Mouse (Mus musculus): ENCODE measurements around the gene Gramd1a. TPM values are rescaled to one million over a fixed set of nuclear protein-coding genes. Genes with fewer than 3 reads are reported as not detected.

Gene Gramd1a
- polyA plus RNA-seq, 1 experiment: 57.1 TPM

- no peaks in the 10 kb centered on the region for H3K27me3 ChIP-seq (replicated peaks; ENCODE audit: control insufficient read depth, insufficient read depth, low read length)
- H3K36me3 ChIP-seq (ENCODE audit: control insufficient read depth, insufficient read depth, low read length): no peaks in the 10 kb centered on the region
- no peak overlapping the region for H3K4me3 ChIP-seq (ENCODE audit: insufficient read depth, low read depth, low read length)
- TF ChIP-seq POLR2A (IDR thresholded peaks at IDR 0.05; ENCODE audit: low read depth, low read length): no peak
- TF ChIP-seq CTCF (conservative IDR thresholded peaks at IDR 0.05; ENCODE audit: insufficient read depth, insufficient read length, low read depth, low read length): no peak
- no peaks in the 10 kb centered on the region; the same call in 1 of the 2 replicates for H3K4me1 ChIP-seq (ENCODE audit: control insufficient read depth, insufficient read depth, low read length)
- no peak for DNase-seq
- no peak overlapping the region for H3K27ac ChIP-seq (ENCODE audit: insufficient read depth, low read depth, low read length)
- WGBS: 91% methylated on average over 16 of the region's 16 CpGs
These were observed 32.8 kb downstream of the Gramd1a start for GRCm38 (mm10) chr7:31122641-31123631.

GRCm38 (mm10) chr7:31119556-31119955 lies 36.1 kb downstream of the Gramd1a start:
- 85% methylated on average over 5 of the region's 5 CpGs for WGBS
- no peak overlapping the region for H3K4me3 ChIP-seq (ENCODE audit: insufficient read depth, low read depth, low read length)
- H3K36me3 ChIP-seq (ENCODE audit: control insufficient read depth, insufficient read depth, low read length): no peaks in the 10 kb centered on the region
- H3K27ac ChIP-seq (ENCODE audit: insufficient read depth, low read depth, low read length): no peak overlapping the region
- DNase-seq: no peak
- no peak for TF ChIP-seq POLR2A (IDR thresholded peaks at IDR 0.05; ENCODE audit: low read depth, low read length)
- TF ChIP-seq CTCF (conservative IDR thresholded peaks at IDR 0.05; ENCODE audit: insufficient read depth, insufficient read length, low read depth, low read length): no peak
- H3K27me3 ChIP-seq (replicated peaks; ENCODE audit: control insufficient read depth, insufficient read depth, low read length): no peaks in the 10 kb centered on the region
- H3K4me1 ChIP-seq (ENCODE audit: control insufficient read depth, insufficient read depth, low read length): peaks cover 10% of the 10 kb centered on the region

GRCm38 (mm10) chr7:31118486-31118885 lies 37.2 kb downstream of the Gramd1a start:
- Histone ChIP-seq H3K4me1 (ENCODE audit: control insufficient read depth, insufficient read depth, low read length) (peaks cover 13% of the 10 kb centered on the region), H3K4me3 (ENCODE audit: insufficient read depth, low read depth, low read length) (no peak overlapping the region), H3K27me3 (replicated peaks; ENCODE audit: control insufficient read depth, insufficient read depth, low read length) (no peaks in the 10 kb centered on the region), H3K36me3 (ENCODE audit: control insufficient read depth, insufficient read depth, low read length) (no peaks in the 10 kb centered on the region), H3K27ac (ENCODE audit: insufficient read depth, low read depth, low read length) (no peak overlapping the region)
- DNase-seq: peak; percentile 66
- TF ChIP-seq POLR2A (IDR thresholded peaks at IDR 0.05; ENCODE audit: low read depth, low read length): no peak
- TF ChIP-seq CTCF (conservative IDR thresholded peaks at IDR 0.05; ENCODE audit: insufficient read depth, insufficient read length, low read depth, low read length): no peak
- WGBS: 67% methylated on average over 7 of the region's 7 CpGs

- peaks cover 21% of the 10 kb centered on the region for H3K4me1 ChIP-seq (ENCODE audit: control insufficient read depth, insufficient read depth, low read length)
- DNase-seq: no peak
- 92% methylated on average over 11 of the region's 11 CpGs for WGBS
- TF ChIP-seq POLR2A (IDR thresholded peaks at IDR 0.05; ENCODE audit: low read depth, low read length) (no peak), CTCF (conservative IDR thresholded peaks at IDR 0.05; ENCODE audit: insufficient read depth, insufficient read length, low read depth, low read length) (no peak)
- H3K4me3 ChIP-seq (ENCODE audit: insufficient read depth, low read depth, low read length): no peak overlapping the region
- H3K27ac ChIP-seq (ENCODE audit: insufficient read depth, low read depth, low read length): no peak overlapping the region
- no peaks in the 10 kb centered on the region for H3K27me3 ChIP-seq (replicated peaks; ENCODE audit: control insufficient read depth, insufficient read depth, low read length)
- H3K36me3 ChIP-seq (ENCODE audit: control insufficient read depth, insufficient read depth, low read length): no peaks in the 10 kb centered on the region
These were observed 38.2 kb downstream of the Gramd1a start for GRCm38 (mm10) chr7:31117465-31117864.

- DNase-seq: no peak
- Histone ChIP-seq H3K4me1 (ENCODE audit: control insufficient read depth, insufficient read depth, low read length) (peaks cover 26% of the 10 kb centered on the region), H3K27me3 (replicated peaks; ENCODE audit: control insufficient read depth, insufficient read depth, low read length) (no peaks in the 10 kb centered on the region), H3K27ac (ENCODE audit: insufficient read depth, low read depth, low read length) (no peak overlapping the region), H3K36me3 (ENCODE audit: control insufficient read depth, insufficient read depth, low read length) (no peaks in the 10 kb centered on the region), H3K4me3 (ENCODE audit: insufficient read depth, low read depth, low read length) (no peak overlapping the region)
- no peak for TF ChIP-seq CTCF (conservative IDR thresholded peaks at IDR 0.05; ENCODE audit: insufficient read depth, insufficient read length, low read depth, low read length)
- no peak for TF ChIP-seq POLR2A (IDR thresholded peaks at IDR 0.05; ENCODE audit: low read depth, low read length)
- WGBS: 67% methylated on average over 16 of the region's 16 CpGs
These were observed 39.0 kb downstream of the Gramd1a start for GRCm38 (mm10) chr7:31116721-31117145.

GRCm38 (mm10) chr7:31115587-31116043 lies 40.1 kb downstream of the Gramd1a start:
- peaks cover 30% of the 10 kb centered on the region for H3K4me1 ChIP-seq (ENCODE audit: control insufficient read depth, insufficient read depth, low read length)
- WGBS: 9% methylated on average over 17 of the region's 17 CpGs
- H3K4me3 ChIP-seq (ENCODE audit: insufficient read depth, low read depth, low read length): peak overlapping the region; percentile 26
- no peak for TF ChIP-seq CTCF (conservative IDR thresholded peaks at IDR 0.05; ENCODE audit: insufficient read depth, insufficient read length, low read depth, low read length)
- no peak for TF ChIP-seq POLR2A (IDR thresholded peaks at IDR 0.05; ENCODE audit: low read depth, low read length)
- no peaks in the 10 kb centered on the region for H3K27me3 ChIP-seq (replicated peaks; ENCODE audit: control insufficient read depth, insufficient read depth, low read length)
- H3K27ac ChIP-seq (ENCODE audit: insufficient read depth, low read depth, low read length): peak overlapping the region; percentile 96
- DNase-seq: peak; percentile 96
- no peaks in the 10 kb centered on the region for H3K36me3 ChIP-seq (ENCODE audit: control insufficient read depth, insufficient read depth, low read length)

- H3K4me1 ChIP-seq (ENCODE audit: control insufficient read depth, insufficient read depth, low read length): peaks cover 30% of the 10 kb centered on the region
- H3K36me3 ChIP-seq (ENCODE audit: control insufficient read depth, insufficient read depth, low read length): no peaks in the 10 kb centered on the region
- peak within 1 kb of the TSS; percentile 96 for H3K27ac ChIP-seq (ENCODE audit: insufficient read depth, low read depth, low read length)
- 13% methylated on average over 15 of the region's 15 CpGs for WGBS
- peak within 1 kb of the TSS; percentile 70 for H3K4me3 ChIP-seq (ENCODE audit: insufficient read depth, low read depth, low read length)
- H3K27me3 ChIP-seq (replicated peaks; ENCODE audit: control insufficient read depth, insufficient read depth, low read length): no peaks in the 10 kb centered on the region
- DNase-seq: peak; percentile 94
- TF ChIP-seq POLR2A (IDR thresholded peaks at IDR 0.05; ENCODE audit: low read depth, low read length) (peak; percentile 41), CTCF (conservative IDR thresholded peaks at IDR 0.05; ENCODE audit: insufficient read depth, insufficient read length, low read depth, low read length) (no peak)
These were observed 40.5 kb downstream of the Gramd1a start, which contains the start of gene Hpn for GRCm38 (mm10) chr7:31115182-31115581. Gene Hpn, minus strand, starts transcription at chr7:31115290.
